Mouse (Mus musculus) cerebral cortex, adult 2 months (tissue): Measurements from ENCODE around the gene Lag3.

ENCODE experiments used
- WGBS: fragments of 180-500 bp; shearing (Covaris S2); methylation state at CpG from one replicate; pipeline ENCODE4 v1.1.7; 2018; 5-methylcytosine and 5-hydroxymethylcytosine counted together

Lag3 gene

GRCm38 (mm10) chr6:124859725-124860124, 51.8 kb downstream of the Lag3 start:
- 5% methylated on average over 12 of the region's 12 CpGs for WGBS

GRCm38 (mm10) chr6:124858561-124859318, 52.8 kb downstream of the Lag3 start:
- 67% methylated on average over 28 of the region's 28 CpGs for WGBS

- WGBS: 19% methylated on average over 26 of the region's 26 CpGs
Measured at GRCm38 (mm10) chr6:124857840-124858530, 53.5 kb downstream of the Lag3 start.

GRCm38 (mm10) chr6:124856916-124857839, 54.3 kb downstream of the Lag3 start, which contains the start of gene P3h3:
TSS of gene P3h3 (minus strand) at chr6:124857752.
- under 1% methylated on average over 82 of the region's 86 CpGs for WGBS

- 19% methylated on average over 14 of the region's 14 CpGs for WGBS
Measured at GRCm38 (mm10) chr6:124856321-124856720, 55.2 kb downstream of the Lag3 start.

GRCm38 (mm10) chr6:124854647-124855046, 56.9 kb downstream of the Lag3 start:
- WGBS: 83% methylated on average over 12 of the region's 12 CpGs
